Mouse (Mus musculus): ENCODE results near the gene Kif12. TPM values are rescaled to one million over a fixed set of nuclear protein-coding genes. Genes with fewer than 3 reads are reported as not detected.

The Kif12 gene
- polyA plus RNA-seq (2017; shearing (Covaris generic)) = not detected

DNA sequence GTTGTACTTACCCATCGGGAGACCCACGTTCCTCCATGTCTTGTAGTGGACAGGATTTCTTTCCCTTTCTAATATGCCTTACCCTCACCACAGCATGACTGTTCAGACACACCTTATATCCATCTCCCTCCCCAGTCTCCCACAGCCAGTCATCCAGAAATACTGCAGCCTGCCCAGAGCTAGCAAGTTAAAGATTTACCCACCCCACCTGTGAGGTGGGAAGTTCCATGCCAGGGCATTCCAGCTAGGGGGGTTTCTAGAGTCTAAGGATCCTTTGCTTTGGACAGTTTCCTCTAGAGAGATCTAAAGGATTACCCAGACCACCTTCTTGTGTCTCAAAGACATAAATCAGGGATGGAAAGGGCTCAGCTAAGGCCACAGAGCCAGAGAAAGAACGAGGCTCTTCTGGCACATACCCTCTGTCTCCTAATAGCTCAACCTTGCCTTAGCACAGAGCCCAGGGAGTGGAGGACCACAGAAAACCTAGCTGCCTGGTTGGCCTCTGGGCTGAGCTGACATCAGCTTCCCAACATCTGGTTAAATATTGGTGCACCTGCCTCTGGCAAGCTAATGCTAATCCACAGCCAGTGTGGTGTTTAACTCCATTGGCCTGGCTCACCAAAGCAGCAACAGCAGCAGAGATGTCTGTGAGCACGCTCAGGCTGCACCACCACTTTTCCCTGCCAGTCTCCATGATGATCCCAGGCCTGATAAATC, at the start of gene Kif12:
Gene Kif12, minus strand, starts transcription at position 163 of the 717 bp plus-strand sequence.

DNA sequence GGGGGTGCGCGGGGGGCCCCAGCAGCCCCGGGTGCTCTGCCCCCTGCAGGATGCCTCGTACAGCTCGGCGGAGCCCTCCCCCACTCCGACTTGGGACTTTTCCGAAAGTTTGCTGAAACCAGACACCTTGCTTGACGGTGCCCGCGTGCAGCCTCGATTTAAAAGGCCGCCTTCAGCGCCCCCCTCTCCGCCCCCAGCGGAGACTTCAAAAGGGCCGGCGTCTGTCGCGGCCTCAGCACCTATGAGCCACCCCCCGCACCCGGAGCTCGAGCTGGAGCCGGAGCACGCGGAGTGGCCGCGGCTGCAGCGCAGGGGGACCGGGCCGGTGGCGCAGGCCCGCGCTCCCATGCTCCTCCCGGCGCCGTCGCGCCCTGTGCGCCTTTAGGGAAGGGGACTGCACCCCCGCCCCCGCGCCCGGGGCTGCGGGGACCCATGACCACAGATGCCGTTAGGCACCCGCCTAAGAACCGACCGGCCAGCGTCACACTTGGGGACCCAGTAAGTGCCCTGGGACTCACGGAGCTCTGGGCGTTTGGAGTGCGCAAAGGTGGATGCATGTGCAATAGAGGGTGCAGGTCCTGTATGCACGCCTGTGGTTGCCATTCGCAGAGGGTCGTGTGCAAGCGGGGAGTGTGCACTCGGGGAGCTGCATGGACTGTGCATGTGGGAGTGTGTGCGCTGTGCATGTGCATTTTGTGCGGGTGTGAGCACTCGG, 42.1 kb upstream of the Kif12 start, which contains the start of gene Col27a1:
Gene Col27a1, plus strand, starts transcription at position 98 of the 715 bp plus-strand sequence.

DNA sequence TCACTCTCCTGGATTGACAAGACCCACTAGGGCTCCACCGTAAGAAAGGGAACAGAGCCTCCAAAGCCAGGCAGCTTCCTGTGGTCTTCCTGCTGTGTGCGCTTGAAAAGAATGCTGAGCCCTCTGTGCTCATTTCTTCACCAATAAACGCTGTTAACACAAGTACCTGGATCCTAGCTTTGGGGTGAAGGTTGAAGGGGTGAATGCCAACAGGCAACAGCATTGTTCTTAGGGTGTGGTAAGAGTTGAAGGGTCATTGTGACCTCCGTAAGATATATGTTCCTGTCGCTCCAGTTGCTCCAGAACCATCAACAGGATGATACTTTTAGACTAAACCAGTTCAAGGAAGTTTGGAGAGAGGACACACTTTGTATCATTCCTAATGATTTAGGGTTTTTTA, 17.2 kb downstream of the Kif12 start, which contains the start of gene Ambp:
Gene Ambp, minus strand, starts transcription at position 101 of the 400 bp plus-strand sequence.

Other genes starting within 250 kb of the Kif12 start
- gene Zfp618, start 206.6 kb downstream of the Kif12 start, polyA plus RNA-seq (2017; shearing (Covaris generic)) = not detected
- not detected for gene Ambp, start 17.3 kb downstream of the Kif12 start, polyA plus RNA-seq (2017; shearing (Covaris generic))
- gene Col27a1, start 41.9 kb upstream of the Kif12 start, polyA plus RNA-seq (2017; shearing (Covaris generic)) = 0.49 TPM
- not detected for gene Orm1, start 172.4 kb upstream of the Kif12 start, polyA plus RNA-seq (2017; shearing (Covaris generic))
- gene Orm3, start 184.0 kb upstream of the Kif12 start, polyA plus RNA-seq (2017; shearing (Covaris generic)) = not detected
- gene Orm2, start 190.3 kb upstream of the Kif12 start, polyA plus RNA-seq (2017; shearing (Covaris generic)) = not detected
- gene Akna, start 231.2 kb upstream of the Kif12 start, polyA plus RNA-seq (2017; shearing (Covaris generic)) = 318 TPM

All from effector memory CD4-positive, alpha-beta T cell, adult 5 months (primary cell).